Mouse (Mus musculus) heart, postnatal 0 days (tissue): Measurements from ENCODE around the gene Bglap.

Experiments used
- CTCF ChIP-seq: IDR thresholded peaks from 2 replicates; pipeline ENCODE4 v1.5.1; 2016; ENCODE audit warnings: antibody characterized with exemption, control low read depth, low read depth
- EP300 ChIP-seq: IDR thresholded peaks from 2 replicates; pipeline ENCODE4 v1.6.1; 2016; ENCODE audit warnings: antibody characterized with exemption, low read depth

DNA sequence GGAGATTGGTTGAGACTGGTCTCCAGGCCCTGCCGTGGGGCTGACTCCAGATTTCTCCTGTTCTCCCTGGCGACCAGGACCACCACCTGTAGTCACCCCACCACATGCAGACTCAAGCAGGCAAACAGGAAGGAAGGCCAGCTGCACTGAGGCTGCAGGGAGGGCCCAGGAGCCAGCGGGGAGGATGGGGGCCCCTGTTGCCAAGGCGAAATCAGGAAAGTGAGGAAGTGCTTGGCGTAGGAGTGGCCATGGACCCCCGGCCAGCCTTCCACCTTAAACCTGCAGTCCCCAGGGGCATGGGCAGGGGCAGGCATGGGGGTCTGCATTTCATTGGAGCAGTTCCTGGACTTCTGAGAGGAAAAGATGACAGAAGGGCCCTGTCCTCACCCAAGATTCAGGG, 23.2 kb downstream of the Bglap start:
- TF ChIP-seq EP300 (no peak), CTCF (no peak)
